ENCODE assay signal across 8 mouse cellular contexts in genomic region chr9:21616232-21616781, GRCm38 (mm10). TPM values are rescaled to one million over a fixed set of nuclear protein-coding genes. Genes with fewer than 3 reads are reported as not detected.
A peak's percentile ranks its signal among the peaks of the same experiment; 100 is the strongest.
DNase-seq lines count a peak whose midpoint lies in the region; ATAC-seq and TF ChIP-seq lines count a peak whose summit lies in the region.

No protein-coding gene starts in this region.

- peak overlapping the region; percentile 94 for H3K27ac ChIP-seq in heart, embryonic 12.5 days (ENCODE audit: poor library complexity, severe bottlenecking)
- peak overlapping the region; percentile 95 for H3K27ac ChIP-seq in kidney, postnatal 0 days
- H3K27ac ChIP-seq in liver, adult 2 months (replicated peaks; ENCODE audit: insufficient read depth, low read depth, low read length), result peak overlapping the region; percentile 86

- no peak for TF ChIP-seq POLR2A in liver, adult 2 months (IDR thresholded peaks at IDR 0.05; ENCODE audit: extremely low read depth, insufficient read depth, low read length)

- peaks cover 26% of the 10 kb centered on the region; the same call in 1 of the 2 replicates for H3K79me2 ChIP-seq in liver, adult 2 months (ENCODE audit: control insufficient read depth, insufficient read depth, low read length)

- TF ChIP-seq CTCF in kidney, postnatal 0 days (IDR thresholded peaks at IDR 0.05; ENCODE audit: low read depth), result no peak
- no peak for TF ChIP-seq CTCF in liver, adult 2 months (IDR thresholded peaks at IDR 0.05; ENCODE audit: low read depth, low read length)

- peaks cover 26% of the 10 kb centered on the region for H3K4me1 ChIP-seq in heart, embryonic 12.5 days (replicated peaks)
- H3K4me1 ChIP-seq in kidney, postnatal 0 days (replicated peaks; ENCODE audit: insufficient read depth, low read length), result peaks cover 10% of the 10 kb centered on the region
- H3K4me1 ChIP-seq in liver, adult 2 months (ENCODE audit: control insufficient read depth, insufficient read depth, low read length), result peaks cover 4% of the 10 kb centered on the region

- DNase-seq in 3134 (ENCODE audit: extremely low read depth, insufficient read length, low spot score), result peak; percentile 89
- DNase-seq in brain, adult 2 months (ENCODE audit: low read depth, low spot score), result peak; percentile 90
- DNase-seq in kidney, postnatal 0 days (ENCODE audit: low spot score), result peak; percentile 92
- DNase-seq in liver, adult 2 months (ENCODE audit: extremely low read depth, low read depth, low spot score), result peak; percentile 56
- DNase-seq in spleen, postnatal 36 days (ENCODE audit: low spot score in 2 of 2), result peak; percentile 86 to 87

- no peaks in the 10 kb centered on the region for H3K27me3 ChIP-seq in heart, embryonic 12.5 days (replicated peaks)
- no peaks in the 10 kb centered on the region for H3K27me3 ChIP-seq in kidney, postnatal 0 days (ENCODE audit: insufficient read depth, low read length)
- H3K27me3 ChIP-seq in liver, adult 2 months (ENCODE audit: control insufficient read depth, insufficient read depth, low read length), result no peaks in the 10 kb centered on the region

- no peaks in the 10 kb centered on the region for H3K9me3 ChIP-seq in heart, embryonic 12.5 days (replicated peaks)
- no peaks in the 10 kb centered on the region for H3K9me3 ChIP-seq in kidney, postnatal 0 days (replicated peaks; ENCODE audit: low read length)

- H3K9ac ChIP-seq in heart, embryonic 12.5 days, result peak overlapping the region; percentile 80
- peak overlapping the region; percentile 78 for H3K9ac ChIP-seq in kidney, postnatal 0 days (ENCODE audit: low read depth, low read length)
- peak overlapping the region; percentile 88 for H3K9ac ChIP-seq in liver, adult 2 months (ENCODE audit: low read depth, low read length)

- peak overlapping the region; percentile 73 for H3K4me3 ChIP-seq in heart, embryonic 12.5 days
- peak overlapping the region; percentile 71 for H3K4me3 ChIP-seq in kidney, postnatal 0 days (replicated peaks; ENCODE audit: low read depth, low read length)
- H3K4me3 ChIP-seq in liver, adult 2 months (ENCODE audit: insufficient read depth, low read depth, low read length), result peak overlapping the region; percentile 90

- WGBS in heart, embryonic 12.5 days, result under 1% methylated on average over 47 of the region's 57 CpGs
- WGBS in kidney, postnatal 0 days, result 0% methylated on average over 53 of the region's 57 CpGs
- WGBS in liver, adult 2 months, result under 1% methylated on average over 56 of the region's 57 CpGs

- H3K4me2 ChIP-seq in heart, embryonic 12.5 days, result peak overlapping the region; percentile 77
- peak overlapping the region; percentile 71 for H3K4me2 ChIP-seq in kidney, postnatal 0 days (ENCODE audit: low read length)

- peaks cover 10% of the 10 kb centered on the region; the same call in 1 of the 2 replicates for H3K36me3 ChIP-seq in heart, embryonic 12.5 days
- no peaks in the 10 kb centered on the region for H3K36me3 ChIP-seq in kidney, postnatal 0 days (ENCODE audit: insufficient read depth, low read length)
- H3K36me3 ChIP-seq in liver, adult 2 months (ENCODE audit: control insufficient read depth, insufficient read depth, low read length), result no peaks in the 10 kb centered on the region

- 0 out of 2 replicates have a peak, but pooled peaks have one; percentile 35 for ATAC-seq in erythroblast, adult 5-6 weeks (replicated peaks; ENCODE audit: low FRiP score, poor library complexity, severe bottlenecking)
- peak; percentile 88 for ATAC-seq in heart, embryonic 12.5 days (ENCODE audit: insufficient number of reproducible peaks, low FRiP score)
- peak; percentile 84 for ATAC-seq in kidney, postnatal 0 days (replicated peaks; ENCODE audit: low FRiP score, low read depth)
- peak; percentile 30 for ATAC-seq in monocyte, adult 5-6 weeks (replicated peaks; ENCODE audit: insufficient number of reproducible peaks, low FRiP score, low TSS enrichment, poor library complexity, severe bottlenecking)

RNA-seq across cellular contexts. Expression of gene Smarca4, which starts 0.3 kb away (rescaled TPM):
- 18.4 and 19.6 TPM in 2 replicates for total RNA-seq in erythroblast, adult 5-6 weeks (2015; ENCODE audit: low replicate concordance)
- 25.8 and 33.6 TPM in 2 replicates for total RNA-seq in erythroblast, adult 5-6 weeks (2017; ENCODE audit: low replicate concordance)
- 76.0 and 78.5 TPM in 2 replicates for polyA plus RNA-seq in heart, embryonic 12.5 days (2016; fragmentation: Nextera tagmentation; extraction: Ambion mirVana)
- 41.7 and 46.0 TPM in 2 replicates for polyA plus RNA-seq in kidney, postnatal 0 days (2015; fragmentation: Nextera tagmentation; extraction: Ambion mirVana)
- 13.1 and 15.8 TPM in 2 replicates for total RNA-seq in liver, adult 2 months (2014; rRNA removed)
- polyA plus RNA-seq in liver, adult 2 months (2012; rRNA removed), result 15.2 and 15.9 TPM in 2 replicates
- total RNA-seq in monocyte, adult 5-6 weeks (2017), result 46.9 to 71.7 TPM (median 48.3 TPM) in 3 replicates

RNA-seq across cellular contexts. Expression of gene Yipf2, which starts 23.7 kb away (rescaled TPM):
- total RNA-seq in erythroblast, adult 5-6 weeks (2015; ENCODE audit: low replicate concordance), result 1.3 and 2.3 TPM in 2 replicates
- 2.6 and 5.7 TPM in 2 replicates for total RNA-seq in erythroblast, adult 5-6 weeks (2017; ENCODE audit: low replicate concordance)
- polyA plus RNA-seq in heart, embryonic 12.5 days (2016; fragmentation: Nextera tagmentation; extraction: Ambion mirVana), result 12.9 and 14.8 TPM in 2 replicates
- 30.2 and 31.6 TPM in 2 replicates for polyA plus RNA-seq in kidney, postnatal 0 days (2015; fragmentation: Nextera tagmentation; extraction: Ambion mirVana)
- total RNA-seq in liver, adult 2 months (2014; rRNA removed), result 24.6 and 25.9 TPM in 2 replicates
- polyA plus RNA-seq in liver, adult 2 months (2012; rRNA removed), result 33.5 and 43.9 TPM in 2 replicates
- 9.4 to 12.1 TPM (median 10.3 TPM) in 3 replicates for total RNA-seq in monocyte, adult 5-6 weeks (2017)

RNA-seq across cellular contexts. Expression of gene Timm29, which starts 23.8 kb away (rescaled TPM):
- 11.1 and 16.7 TPM in 2 replicates for total RNA-seq in erythroblast, adult 5-6 weeks (2015; ENCODE audit: low replicate concordance)
- total RNA-seq in erythroblast, adult 5-6 weeks (2017; ENCODE audit: low replicate concordance), result 16.2 and 17.0 TPM in 2 replicates
- 33.6 and 34.5 TPM in 2 replicates for polyA plus RNA-seq in heart, embryonic 12.5 days (2016; fragmentation: Nextera tagmentation; extraction: Ambion mirVana)
- 28.1 and 29.2 TPM in 2 replicates for polyA plus RNA-seq in kidney, postnatal 0 days (2015; fragmentation: Nextera tagmentation; extraction: Ambion mirVana)
- 13.0 and 18.7 TPM in 2 replicates for total RNA-seq in liver, adult 2 months (2014; rRNA removed)
- 26.7 TPM in 2 replicates for polyA plus RNA-seq in liver, adult 2 months (2012; rRNA removed)
- total RNA-seq in monocyte, adult 5-6 weeks (2017), result 21.2 to 32.4 TPM (median 25.6 TPM) in 3 replicates

Comparison
In these comparisons a context has a peak if more than half of its experiments do, and no peak if none do; other contexts are left out.
1. Peak in every context shown above with its lines: DNase-seq, ATAC-seq, H3K4me3 ChIP-seq and H3K27ac ChIP-seq.
2. ATAC-seq: peak in every context shown above with its lines; median percentile 88 in heart, embryonic 12.5 days; 84 in kidney, postnatal 0 days; 35 in erythroblast, adult 5-6 weeks; 30 in monocyte, adult 5-6 weeks.